Mouse (Mus musculus) kidney, adult 2 months (tissue): ENCODE data around the gene Phrf1.

ENCODE experiments used
- CTCF ChIP-seq: fragments of 200-500 bp; conservative IDR thresholded peaks from 2 replicates; pipeline ENCODE4 v1.5.1; 2011; ENCODE audit warnings: low read depth, mild to moderate bottlenecking, control low read depth, low read length, moderate library complexity, mixed read lengths; ENCODE audit not compliant: insufficient read depth, insufficient read length
- POLR2A ChIP-seq: fragments of 200-500 bp; IDR thresholded peaks from one replicate; pipeline ENCODE4 v1.6.1; 2011; ENCODE audit warnings: low read depth, low read length, control low read depth

DNA sequence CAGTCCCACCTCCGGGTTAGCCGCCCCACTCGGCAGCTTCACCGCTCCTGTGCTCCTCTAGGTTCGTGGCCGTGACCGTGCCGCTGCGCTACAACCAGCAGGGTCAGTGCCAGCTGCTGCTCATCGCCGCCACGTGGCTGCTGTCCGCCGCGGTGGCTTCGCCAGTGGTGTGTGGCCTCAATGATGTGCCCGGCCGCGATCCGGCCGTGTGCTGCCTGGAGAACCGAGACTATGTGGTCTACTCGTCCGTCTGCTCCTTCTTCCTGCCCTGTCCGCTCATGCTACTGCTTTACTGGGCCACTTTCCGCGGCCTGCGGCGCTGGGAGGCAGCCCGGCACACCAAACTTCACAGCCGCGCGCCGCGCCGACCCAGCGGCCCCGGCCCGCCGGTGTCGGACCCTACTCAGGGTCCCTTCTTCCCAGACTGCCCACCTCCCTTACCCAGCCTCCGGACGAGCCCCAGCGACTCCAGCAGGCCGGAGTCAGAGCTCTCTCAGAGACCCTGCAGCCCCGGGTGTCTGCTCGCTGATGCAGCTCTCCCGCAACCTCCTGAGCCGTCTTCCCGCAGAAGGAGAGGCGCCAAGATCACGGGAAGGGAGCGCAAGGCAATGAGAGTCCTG is 65.4 kb downstream of the Phrf1 start:
- TF ChIP-seq CTCF (peak; percentile 25; the same call in 1 of the 2 replicates), POLR2A (no peak)
